In genomic region chr4:120680953-120681352, GRCm38 (mm10) we compare ENCODE assay signal across 8 mouse cellular contexts. TPM values are rescaled to one million over a fixed set of nuclear protein-coding genes. Genes with fewer than 3 reads are reported as not detected.
DNase-seq lines count a peak whose midpoint lies in the region; ATAC-seq and TF ChIP-seq lines count a peak whose summit lies in the region.

No protein-coding gene starts in this region.

- no peak for TF ChIP-seq EP300 in lung, postnatal 0 days (IDR thresholded peaks at IDR 0.05)

- H3K36me3 ChIP-seq in lung, postnatal 0 days (ENCODE audit: insufficient read depth, low read length), result no peaks in the 10 kb centered on the region

- H3K9ac ChIP-seq in lung, postnatal 0 days (replicated peaks; ENCODE audit: low read depth), result no peak overlapping the region

- H3K4me1 ChIP-seq in lung, postnatal 0 days (ENCODE audit: insufficient read depth, low read depth, low read length), result no peaks in the 10 kb centered on the region

- H3K4me2 ChIP-seq in lung, postnatal 0 days (replicated peaks; ENCODE audit: low read depth, low read length), result no peak overlapping the region

- peak; percentile 80 for TF ChIP-seq CTCF in lung, postnatal 0 days (IDR thresholded peaks at IDR 0.05)

- H3K4me3 ChIP-seq in lung, postnatal 0 days (ENCODE audit: low read depth, low read length), result no peak overlapping the region

- H3K9me3 ChIP-seq in lung, postnatal 0 days (ENCODE audit: low read length), result no peaks in the 10 kb centered on the region

- no peak overlapping the region for H3K27ac ChIP-seq in lung, postnatal 0 days (ENCODE audit: low read length)

- H3K27me3 ChIP-seq in lung, postnatal 0 days (replicated peaks; ENCODE audit: insufficient read depth, low read length), result no peaks in the 10 kb centered on the region

- ATAC-seq in lung, postnatal 0 days, result no peak

- 54% methylated on average over 7 of the region's 7 CpGs for WGBS in lung, postnatal 0 days

- peak; percentile 41 to 60 for DNase-seq in heart, postnatal 10 days
- no peak for DNase-seq in heart, postnatal 25 days (ENCODE audit: low spot score)
- peak; percentile 27 for DNase-seq in urinary bladder, postnatal 25 days (ENCODE audit: low spot score)
- no peak for DNase-seq in urinary bladder, postnatal 10 days (ENCODE audit: low spot score)
- peak; percentile 58 for DNase-seq in embryo, embryonic 10.5 days (ENCODE audit: low spot score)
- DNase-seq in lung, postnatal 0 days (ENCODE audit: low spot score), result peak; percentile 25
- DNase-seq in ovary, postnatal 36 days (ENCODE audit: low spot score), result no peak
- DNase-seq in gastrocnemius, postnatal 4 days (ENCODE audit: low spot score in 2 of 2), result no peak

- intact Hi-C loops in heart, postnatal 10 days (cut with DNase I), result loop anchor here (1.0 to 5.0 kb wide), 3 partner anchors 66 to 299 kb away; partner anchors contain the start of gene Kcnq4
- intact Hi-C loops in heart, postnatal 25 days (cut with DNase I), result loop anchor here (5.0 kb wide), 3 partner anchors 71 to 294 kb away; no protein-coding TSS in a partner anchor

RNA-seq across cellular contexts. Expression of gene Cited4, which starts 14.6 kb away (rescaled TPM):
- total RNA-seq in heart, postnatal 10 days (2021), result 10 to 100 TPM; 76.0 to 81.5 TPM
- 10 to 100 TPM; 46.4 to 61.3 TPM for total RNA-seq in heart, postnatal 25 days (2021)
- 3.9 and 4.2 TPM in 2 replicates for polyA plus RNA-seq in lung, postnatal 0 days (2015; fragmentation: Nextera tagmentation; extraction: Ambion mirVana)
- 10 to 100 TPM; 12.4 to 14.6 TPM for total RNA-seq in gastrocnemius, postnatal 4 days (2021)

Comparison
In these comparisons a context has a peak if more than half of its experiments do, and no peak if none do; other contexts are left out.
1. DNase-seq: peak in heart, postnatal 10 days (2 of 2), urinary bladder, postnatal 25 days (single experiment), embryo, embryonic 10.5 days (single experiment) and lung, postnatal 0 days (single experiment); none in heart, postnatal 25 days (single experiment), urinary bladder, postnatal 10 days (single experiment), ovary, postnatal 36 days (single experiment) and gastrocnemius, postnatal 4 days (0 of 2).